Mouse (Mus musculus) mesoderm, embryonic 11.5 days (tissue): ENCODE data around the gene Map3k19.

ENCODE experiments used
- DNase-seq: peaks from one replicate; pipeline ENCODE4 v3.0.0-alpha.2; 2012; ENCODE audit warnings: low read depth, low spot score

Map3k19 gene

DNA sequence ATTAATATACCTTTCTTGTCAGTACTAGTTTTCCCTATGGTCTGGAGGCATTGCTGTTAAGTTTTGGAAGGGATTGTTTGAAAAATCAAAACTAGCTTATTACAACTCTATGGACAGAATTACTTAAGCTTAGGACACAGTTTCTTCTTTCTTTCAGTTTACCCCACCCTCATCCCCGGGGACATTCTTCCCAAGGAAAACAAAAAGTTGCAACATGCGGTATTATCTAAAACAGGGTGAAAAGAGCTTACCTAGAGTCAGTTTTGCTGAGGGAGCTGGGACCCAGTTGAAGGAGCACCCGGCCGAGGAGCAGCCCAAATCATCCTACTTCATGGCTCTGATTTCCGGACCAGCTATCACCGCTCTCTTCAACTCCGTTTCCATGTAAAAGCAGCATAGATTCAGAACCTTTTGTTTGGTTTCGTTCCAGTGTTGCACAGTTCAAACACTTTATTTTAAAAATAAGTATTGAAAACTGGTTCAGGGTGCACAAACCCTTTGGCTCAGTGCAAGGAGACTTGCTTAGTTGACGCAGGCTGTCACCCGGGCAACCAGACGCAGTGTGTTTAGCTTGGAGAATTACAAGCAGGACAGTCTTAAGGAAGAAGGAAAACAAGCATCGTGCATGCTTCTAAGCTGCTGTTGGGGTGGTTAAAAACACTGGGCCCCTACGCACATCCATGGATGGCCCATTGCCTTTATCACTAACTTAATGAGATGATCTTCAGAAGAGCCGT, at the start of gene Map3k19:
Gene Map3k19 (minus strand): TSS at position 546 of the 737 bp plus-strand sequence.
- DNase-seq, result no peak

DNA sequence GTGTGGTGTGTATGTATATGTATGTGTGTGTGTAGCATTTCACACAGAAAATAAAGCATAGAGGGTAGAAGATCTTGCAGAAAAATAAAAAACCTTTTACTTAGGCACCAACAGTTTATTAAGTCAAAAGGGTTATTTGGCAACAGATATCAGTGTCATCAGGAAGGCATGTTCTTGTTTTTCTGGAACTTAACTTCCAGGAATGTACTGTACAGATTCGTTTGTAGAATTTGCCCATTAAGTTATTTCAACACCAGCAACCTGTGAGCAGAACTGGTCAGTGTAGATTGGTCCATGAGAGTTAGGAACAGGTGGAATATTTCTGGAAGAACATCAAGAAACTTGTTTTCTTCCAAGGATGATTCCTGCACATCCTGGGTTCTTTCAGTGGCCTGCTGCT, 44.6 kb upstream of the Map3k19 start:
- DNase-seq, result no peak

DNA sequence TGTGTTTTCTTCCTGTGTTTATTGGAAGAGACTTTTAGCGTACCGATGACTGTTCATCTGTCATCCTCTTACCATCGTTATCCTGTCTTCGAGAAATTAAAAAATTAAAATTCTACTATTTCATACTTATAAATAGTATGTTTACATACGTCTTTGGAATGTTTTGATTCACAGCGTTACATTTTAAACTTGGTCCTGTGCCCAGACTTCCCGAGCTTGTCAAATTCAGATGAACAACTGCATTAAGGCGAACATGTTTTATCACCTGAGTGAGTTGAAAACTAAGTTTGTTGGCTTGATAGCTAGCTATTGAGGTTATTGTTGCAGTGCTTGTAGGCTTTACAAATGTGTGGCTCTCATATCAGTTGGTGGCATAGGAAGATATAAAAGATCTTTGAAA, 14.4 kb upstream of the Map3k19 start:
- DNase-seq, result no peak

DNA sequence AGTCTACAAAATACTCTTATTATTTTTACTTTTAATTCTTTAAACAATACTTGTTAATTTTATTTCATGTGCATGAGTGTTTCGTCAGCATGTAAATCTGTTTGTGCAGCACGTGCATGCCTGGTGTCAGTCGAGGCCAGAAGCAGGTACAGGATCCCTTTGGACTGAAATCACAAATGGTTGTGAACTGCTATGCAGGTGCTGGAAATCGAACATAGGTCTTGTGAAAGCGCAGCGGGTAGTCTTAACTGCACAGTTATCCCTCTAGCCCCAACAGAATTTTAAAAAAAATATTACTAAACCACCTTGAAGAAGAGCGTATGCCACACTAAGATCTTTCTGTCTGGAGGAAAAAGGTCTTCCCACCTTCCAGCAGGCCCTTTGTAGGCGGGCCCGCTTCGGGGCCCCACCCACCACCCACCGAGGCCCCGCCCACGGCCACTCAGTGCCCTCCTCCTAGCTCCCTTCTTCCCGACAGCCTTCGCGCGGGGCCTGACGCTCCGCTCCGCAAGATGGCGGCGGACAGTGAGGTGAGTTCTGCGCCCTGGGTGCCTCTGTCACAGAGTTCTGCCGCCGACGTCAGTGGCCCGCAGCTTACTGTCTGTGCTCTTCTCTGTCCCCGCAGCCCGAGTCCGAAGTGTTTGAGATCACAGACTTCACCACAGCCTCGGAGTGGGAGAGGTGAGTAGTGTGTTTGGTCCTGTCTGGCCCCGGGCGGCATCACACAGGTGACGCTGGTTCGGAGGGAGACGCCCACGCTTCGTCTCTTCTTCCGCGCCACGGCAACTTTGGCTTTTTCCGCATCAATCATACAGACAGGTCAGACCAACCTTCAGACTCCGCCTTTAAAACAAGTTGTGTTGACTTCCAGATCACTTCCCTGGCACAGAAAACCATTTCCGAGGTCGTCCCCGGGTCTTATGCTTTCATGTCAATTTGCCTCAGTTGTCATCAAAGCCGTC, 13.8 kb upstream of the Map3k19 start, which contains the start of gene Rab3gap1:
Gene Rab3gap1 (plus strand): TSS at position 474 of the 962 bp plus-strand sequence.
- peak; percentile 91 for DNase-seq

DNA sequence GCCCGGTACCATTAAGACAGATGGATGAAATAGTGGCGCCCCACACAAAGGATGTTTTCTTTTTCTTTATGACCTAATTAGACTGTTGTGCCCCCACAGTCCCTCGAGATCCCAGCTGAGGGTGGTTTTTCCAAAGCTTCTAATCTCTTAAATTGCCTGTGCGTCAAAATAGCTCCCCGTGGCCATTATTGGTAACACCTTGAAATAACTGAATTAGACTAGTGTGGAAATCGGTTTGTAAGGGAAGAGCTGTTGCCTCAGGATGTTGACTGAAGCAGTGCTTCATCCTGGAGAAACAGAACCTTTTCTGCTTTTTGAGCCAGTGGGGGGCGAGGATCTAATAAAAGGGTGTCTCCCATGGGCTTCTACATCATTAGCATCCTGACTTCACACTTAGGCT, 9.0 kb upstream of the Map3k19 start:
- peak; percentile 1 for DNase-seq

DNA sequence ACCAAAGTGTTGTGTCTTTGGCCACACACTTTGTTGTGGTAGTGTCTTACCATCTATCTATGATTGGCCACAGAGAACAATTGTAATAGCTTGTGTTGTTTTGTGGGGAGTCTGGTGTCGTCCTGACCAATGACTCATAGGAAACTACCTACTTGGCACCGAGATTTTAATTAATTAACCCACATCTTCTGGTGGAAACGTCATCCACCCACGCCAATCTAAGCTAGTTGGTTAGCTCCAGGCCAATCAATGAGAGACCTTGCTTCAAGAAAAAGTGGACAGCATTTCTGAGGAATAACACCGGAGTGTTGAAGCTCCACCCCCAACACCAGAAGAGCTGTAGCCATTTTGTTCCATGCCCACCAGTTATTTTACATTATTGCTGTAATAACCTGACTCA, 7.1 kb upstream of the Map3k19 start:
- no peak for DNase-seq

DNA sequence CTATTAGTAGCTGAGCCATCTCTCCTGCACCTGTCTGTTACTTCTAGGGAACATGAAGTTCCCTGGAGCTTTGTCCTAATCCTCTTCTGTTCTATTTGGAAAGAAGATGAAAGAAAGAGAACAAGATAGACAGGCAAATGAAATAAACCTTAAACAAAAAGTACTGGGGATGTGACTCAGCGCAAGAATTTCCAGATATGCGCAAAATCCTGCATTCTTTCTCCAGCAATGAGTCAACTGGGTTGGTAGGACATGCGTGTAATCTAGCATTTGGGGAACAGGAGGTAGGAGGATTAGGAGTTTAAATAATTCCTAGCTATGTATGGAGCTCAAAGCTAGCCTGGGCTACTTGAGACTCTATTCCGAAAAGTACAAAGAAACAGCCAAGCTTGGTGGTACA, 5.7 kb upstream of the Map3k19 start:
- DNase-seq, result no peak

DNA sequence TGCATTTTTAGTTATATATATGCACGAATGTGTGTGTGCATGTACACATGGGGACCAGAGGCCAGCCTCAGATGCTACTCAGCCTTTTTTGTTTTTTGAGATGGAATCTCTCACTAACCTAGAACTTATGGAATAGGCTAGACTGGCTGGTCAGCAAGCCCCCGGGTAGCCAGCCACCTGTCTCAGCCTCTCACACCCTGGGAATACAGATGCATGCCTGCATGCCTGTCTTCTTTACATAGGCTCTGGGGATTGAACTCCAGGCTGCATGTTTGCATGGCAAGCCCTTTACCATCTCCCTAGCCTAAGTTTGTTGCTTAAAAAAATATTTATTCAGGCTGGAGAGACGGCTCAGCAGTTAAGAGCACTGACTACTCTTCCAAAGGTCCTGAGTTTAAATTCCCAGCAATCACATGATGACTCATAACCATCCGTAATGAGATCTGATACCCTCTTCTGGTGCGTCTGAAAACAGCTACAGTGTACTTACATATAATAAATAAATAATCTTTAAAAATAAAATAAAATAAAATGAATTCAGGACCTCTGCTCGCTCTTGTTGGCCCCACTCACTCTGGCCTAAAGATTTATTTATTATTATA, 5.1 kb upstream of the Map3k19 start:
- DNase-seq, result no peak

DNA sequence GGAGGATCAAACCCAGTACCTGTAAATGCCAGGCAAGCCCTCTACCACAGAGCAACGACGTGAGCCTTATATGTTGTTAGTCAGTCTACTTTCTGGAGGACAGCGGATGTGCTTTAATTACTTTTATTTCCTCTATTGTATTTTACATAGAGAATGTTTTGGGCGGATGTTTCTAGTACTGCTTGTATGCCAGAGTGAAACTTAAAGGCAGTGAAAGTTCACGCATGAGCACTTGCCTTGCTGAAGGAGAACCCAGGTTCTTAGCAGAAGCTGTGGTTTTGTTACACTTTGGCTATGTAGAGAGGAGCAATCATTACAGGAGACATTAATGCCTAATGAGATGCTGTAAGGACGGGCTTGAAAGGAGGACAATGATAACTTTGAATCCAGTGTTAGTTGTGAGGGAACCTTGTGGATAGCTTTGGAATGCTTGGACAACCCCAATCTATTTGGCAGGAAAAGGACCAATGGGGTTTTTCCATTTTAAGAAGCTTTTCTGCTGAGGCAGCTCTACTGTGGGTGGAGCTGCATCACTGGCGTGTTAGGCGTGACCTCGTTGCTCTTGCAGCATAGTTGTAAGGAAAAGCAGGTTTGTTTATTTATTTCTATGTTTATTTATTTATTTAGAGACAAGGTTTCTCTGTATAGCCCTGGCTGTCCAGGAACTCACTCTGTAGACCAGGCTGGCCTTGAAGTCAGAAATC, 4.3 kb upstream of the Map3k19 start:
- DNase-seq, result no peak

DNA sequence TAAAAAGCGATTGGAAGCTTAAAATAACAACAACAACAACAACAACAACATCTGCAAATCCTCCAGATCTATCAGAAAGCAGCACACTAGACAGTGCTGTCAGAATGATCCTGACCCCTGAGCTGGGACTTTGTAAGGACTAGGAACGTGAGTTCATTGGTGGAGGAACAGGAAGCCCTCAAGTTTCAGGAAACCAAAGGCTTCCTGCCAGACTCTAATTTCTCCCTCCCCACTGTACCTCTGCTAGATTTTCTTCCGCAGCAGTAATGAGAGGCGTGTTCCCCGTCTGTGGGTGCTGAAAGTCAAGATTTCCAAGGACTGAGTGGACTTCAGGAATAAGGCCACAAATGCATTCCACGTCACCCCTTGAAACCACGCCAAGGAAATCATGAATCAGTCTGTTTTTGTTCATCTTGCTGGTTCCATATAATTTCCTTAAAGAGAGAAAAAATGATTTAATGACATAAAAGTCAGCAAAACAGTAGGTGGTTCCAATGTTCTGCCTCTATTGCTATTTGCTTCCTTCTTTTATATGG, 4.7 kb downstream of the Map3k19 start:
- DNase-seq, result no peak

DNA sequence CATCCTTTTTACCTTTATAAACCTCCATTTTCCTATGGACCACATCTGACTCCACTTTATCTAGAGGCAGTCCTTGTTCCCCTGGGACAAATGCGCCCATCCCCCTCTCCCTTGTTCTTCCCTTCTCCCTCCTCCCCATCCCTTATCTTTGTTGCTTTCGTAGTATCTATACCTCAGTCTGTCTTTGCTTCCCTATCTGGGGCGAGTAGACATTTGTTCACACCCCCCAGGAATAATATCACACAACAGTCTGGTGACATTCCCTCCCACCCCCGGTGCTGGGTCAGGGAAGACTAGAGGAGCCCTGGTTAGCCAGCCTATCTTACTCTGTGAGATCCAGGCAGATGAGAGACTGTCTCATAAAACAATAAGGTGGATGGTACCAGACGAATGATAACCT, 9.4 kb downstream of the Map3k19 start:
- DNase-seq, result no peak

DNA sequence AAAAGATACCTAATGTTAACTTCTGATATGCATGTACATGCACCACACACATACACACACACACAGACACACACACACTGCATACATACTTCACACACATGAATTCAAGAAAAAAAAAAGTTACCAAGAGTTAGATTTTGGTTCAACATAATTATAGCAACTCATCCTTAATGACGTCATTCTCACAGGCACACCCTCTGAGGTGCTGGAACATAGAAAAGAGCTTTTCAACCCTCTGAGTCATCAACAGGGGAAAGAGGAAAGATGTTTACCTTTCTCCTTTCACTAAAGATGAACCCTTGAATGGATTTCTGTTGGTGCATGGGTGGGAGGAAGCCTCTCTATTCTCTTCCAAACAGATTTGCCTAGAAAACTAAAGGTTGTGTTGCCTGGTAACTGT, 16.2 kb downstream of the Map3k19 start:
- no peak for DNase-seq

DNA sequence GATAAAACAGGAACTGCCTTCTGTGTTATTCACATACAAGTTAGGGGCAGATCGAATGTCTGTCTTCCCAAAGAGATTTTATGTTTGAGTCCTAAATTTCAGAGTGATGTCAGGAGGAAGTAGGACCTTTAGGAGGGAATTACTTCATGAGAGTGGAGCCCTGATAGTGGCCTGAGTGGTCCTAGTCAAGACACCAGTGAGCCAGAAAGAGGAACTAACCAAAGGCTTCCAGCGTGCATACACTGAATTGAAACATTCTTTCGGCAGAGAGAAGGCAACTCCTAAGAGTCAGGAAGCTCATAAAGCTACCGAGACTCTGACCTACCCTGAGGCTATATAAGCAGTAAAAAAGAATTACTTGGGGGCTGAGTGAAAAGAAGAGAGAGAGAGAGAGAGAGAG, 18.2 kb downstream of the Map3k19 start:
- no peak for DNase-seq

DNA sequence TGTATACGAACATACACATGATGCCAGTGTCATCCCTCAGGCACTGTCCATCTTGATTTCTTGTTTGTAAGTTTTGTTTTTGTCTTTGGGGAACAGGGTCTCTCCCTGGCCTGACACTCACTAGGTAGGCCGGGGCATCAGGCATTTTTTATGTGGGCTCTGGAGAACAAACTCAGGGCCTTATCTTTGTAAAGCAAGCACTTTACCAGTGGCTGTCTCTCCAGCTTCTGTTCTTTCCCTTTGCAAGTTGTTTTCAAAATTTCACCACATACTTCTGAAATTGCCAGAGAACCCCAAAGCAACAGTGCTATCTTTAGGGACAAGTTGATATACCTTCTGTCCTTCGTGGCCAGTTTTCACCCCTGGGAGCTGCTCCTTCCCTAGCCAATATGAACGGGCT, 20.6 kb downstream of the Map3k19 start:
- no peak for DNase-seq

DNA sequence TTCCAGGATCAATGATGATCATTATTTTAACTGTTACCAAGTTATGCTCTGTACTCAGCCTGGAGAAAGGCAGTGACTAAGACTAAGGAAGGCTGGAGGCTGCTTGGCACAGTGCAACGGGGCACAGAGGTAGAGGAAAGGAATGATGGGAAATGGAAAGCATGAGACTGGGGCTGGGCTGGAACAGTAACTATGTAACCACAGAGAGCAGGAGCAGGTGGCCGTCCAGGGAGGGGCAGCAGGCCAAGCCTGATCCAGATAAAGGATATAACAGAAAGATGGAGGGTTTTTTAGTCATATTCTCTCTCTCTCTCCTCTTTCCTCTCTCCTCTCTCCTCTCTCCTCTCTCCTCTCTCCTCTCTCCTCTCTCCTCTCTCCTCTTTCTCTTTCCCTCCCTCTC, 21.1 kb downstream of the Map3k19 start:
- no peak for DNase-seq

DNA sequence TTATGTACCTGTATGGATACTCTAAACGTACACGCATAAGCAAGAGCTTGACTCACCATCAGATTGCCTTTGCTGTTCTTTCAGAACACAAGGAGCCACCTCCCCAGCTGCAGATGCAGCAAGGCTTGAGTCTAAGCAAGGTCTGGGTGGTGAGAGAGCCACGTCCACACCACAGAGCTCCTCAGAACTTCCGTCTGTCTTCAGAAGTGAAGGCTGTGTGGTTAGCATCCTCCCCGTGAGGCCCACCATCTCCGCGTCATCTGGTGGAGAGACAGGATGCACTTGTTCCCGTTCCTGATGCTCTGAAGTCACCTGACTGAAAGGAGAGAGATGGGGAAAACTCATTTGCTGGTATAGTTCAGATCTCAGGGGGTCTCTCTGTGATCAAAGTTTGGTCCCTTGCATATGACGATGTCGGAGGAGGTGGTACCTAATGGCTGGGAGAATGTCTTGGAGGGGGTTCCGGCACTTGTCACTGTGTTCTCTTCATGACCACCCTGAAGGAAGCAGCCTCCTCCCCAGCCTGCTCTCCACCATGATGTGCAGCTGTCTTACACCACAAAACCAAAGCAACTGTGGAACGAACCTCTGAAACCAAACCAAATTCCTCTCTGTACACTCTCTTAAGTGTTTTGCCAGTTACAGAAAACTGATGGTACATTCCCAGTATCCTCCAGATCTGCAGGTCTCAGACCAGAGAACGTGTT, 24.5 kb downstream of the Map3k19 start:
- no peak for DNase-seq

DNA sequence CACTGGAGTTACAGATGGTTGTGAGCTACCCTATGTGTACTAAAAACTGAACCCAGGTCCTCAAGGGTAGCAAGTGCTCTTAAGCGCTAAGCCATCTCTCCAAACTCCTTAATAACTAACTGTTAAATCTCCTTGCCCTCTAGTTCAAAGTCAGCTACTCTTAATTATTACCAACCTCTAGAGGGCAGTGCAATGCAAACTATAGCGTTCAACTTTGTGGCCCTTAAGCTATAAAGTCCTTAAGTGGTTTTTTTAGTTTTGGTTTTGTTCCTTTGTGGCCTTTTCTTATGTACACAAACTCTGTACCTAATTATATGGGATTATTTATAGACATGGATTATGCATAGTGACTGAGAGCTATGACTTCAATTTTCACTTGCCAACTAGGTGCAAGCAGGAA, 27.5 kb downstream of the Map3k19 start:
- peak; percentile 59 for DNase-seq

DNA sequence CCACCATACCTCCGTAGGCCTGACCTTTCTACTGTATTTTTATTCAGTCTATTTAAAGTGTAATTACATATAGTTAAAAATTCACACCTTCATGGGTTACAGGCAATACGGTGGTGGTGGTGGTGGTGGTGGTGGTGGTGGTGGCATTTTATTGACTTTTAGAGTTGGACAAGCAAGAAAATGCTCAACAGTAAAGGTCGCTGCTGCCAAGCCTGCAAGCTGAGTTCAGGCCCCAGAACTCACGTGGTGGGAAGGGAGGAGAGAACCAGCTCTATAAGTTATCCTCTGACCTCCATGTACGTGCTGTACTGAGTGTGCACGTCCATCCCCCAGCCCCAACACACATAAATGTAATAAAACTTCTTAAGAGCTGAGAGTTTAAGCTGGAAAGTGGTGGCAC, 38.5 kb downstream of the Map3k19 start:
- no peak for DNase-seq

DNA sequence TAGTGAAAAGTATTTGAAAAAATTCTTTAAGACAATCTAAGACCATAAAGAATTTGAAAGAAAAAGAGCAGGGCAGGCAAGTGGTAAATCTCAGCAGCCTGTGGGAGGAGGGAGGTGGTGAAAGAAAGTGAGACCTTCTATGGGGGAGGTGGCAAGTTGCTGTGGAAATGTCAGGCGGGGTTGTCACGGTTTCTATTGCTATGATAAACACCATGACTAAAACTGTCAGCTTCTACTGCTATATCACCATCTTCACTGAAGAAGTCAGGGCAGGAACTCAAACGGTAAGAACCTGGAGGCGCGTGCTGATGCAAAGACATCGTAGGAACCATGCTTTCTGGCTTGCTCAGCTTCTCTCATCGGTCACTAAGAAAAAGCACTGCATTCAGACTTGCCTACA, 41.9 kb downstream of the Map3k19 start:
- DNase-seq, result no peak

DNA sequence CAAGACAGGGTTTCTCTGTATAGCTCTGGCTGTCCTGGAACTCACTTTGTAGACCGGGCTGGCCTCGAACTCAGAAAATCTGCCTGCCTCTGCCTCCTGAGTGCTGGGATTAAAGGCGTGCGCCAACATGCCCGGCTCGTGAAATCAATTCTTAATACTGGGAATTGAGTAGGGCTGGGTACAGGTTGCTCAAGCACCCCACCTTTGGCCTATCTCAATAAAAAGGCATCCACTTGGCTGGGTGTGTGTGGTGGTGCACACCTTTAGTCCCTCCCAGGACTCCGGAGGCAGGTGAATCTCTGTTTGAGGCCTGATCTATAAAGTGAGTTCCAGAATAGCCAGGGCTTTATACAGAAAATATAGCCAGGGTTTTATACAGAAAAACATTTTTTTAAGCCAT, 46.2 kb downstream of the Map3k19 start:
- no peak for DNase-seq

DNA sequence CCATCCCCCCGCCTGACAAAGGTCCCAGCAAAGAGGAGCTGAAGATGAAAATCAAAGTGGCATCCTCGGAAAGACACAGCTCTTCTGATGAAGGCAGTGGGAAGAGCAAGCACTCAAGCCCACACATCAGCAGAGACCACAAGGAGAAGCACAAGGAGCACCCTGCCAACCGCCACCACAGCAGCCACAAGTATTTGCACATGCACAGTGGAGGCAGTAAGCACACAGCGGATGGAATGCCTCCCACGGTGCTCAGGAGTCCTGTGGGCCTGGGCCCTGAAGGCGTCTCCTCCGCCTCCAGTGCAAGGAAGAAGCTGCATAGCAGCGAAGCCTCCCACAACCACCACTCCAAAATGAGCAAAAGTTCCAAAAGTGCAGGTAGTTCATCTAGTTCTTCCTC, 51.9 kb downstream of the Map3k19 start:
- DNase-seq, result no peak
